Mouse (Mus musculus): ENCODE data around the gene Neurod6. TPM values are rescaled to one million over a fixed set of nuclear protein-coding genes. Genes with fewer than 3 reads are reported as not detected.

Gene Neurod6
- total and polyA plus RNA-seq, 3 experiments = not detected

DNA sequence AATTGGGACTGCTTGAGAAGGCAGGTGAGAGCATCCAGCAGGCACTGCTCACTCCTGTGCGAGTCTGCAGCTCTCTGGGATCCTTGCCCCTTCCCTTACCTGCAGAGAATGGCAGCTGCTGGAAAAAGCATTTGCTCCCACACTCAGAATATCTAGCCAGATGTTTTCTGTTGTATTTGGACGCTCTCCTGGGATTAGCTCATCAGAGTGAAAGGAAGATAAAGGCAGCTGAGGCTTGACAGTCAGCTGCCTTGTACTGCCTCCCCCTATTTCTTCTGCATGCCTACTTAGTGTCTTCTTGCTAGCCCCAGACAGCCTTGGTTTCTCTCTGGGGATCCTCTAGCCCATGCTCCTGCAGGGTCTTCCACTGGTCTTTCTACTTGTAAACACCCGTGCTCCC lies 31.1 kb downstream of the Neurod6 start:
- no peaks in the 10 kb centered on the region for H3K36me3 ChIP-seq (replicated peaks in 1 of 2; ENCODE audit: control insufficient read depth in 1 of 2, insufficient read depth in 1 of 2, low read length in 1 of 2)
- no peak overlapping the region for H3K4me2 ChIP-seq (ENCODE audit: insufficient read depth, low read depth, poor library complexity, severe bottlenecking)
- no peak for TF ChIP-seq MAZ (IDR thresholded peaks at IDR 0.05; ENCODE audit: low read depth, low read length)
- TF ChIP-seq POLR2A (IDR thresholded peaks at IDR 0.05; ENCODE audit: low read depth, low read length) = no peak
- no peak for TF ChIP-seq ETS1 (conservative IDR thresholded peaks at IDR 0.05; ENCODE audit: low read depth, low read length)
- no peak for TF ChIP-seq HCFC1 (IDR thresholded peaks at IDR 0.05; ENCODE audit: low read depth, low read length)
- no peak for TF ChIP-seq GABPA (IDR thresholded peaks at IDR 0.05; ENCODE audit: insufficient replicate concordance, low read depth, low read length)
- TF ChIP-seq ZC3H11A (IDR thresholded peaks at IDR 0.05; ENCODE audit: low read depth, low read length) = no peak
- TF ChIP-seq EP300 (IDR thresholded peaks at IDR 0.05; ENCODE audit: low read length) = no peak
- TF ChIP-seq ZNF384 (IDR thresholded peaks at IDR 0.05; ENCODE audit: low read depth, low read length) = no peak
- no peak for TF ChIP-seq USF1 (IDR thresholded peaks at IDR 0.05; ENCODE audit: low read depth, low read length)
- no peak for TF ChIP-seq TCF12 (IDR thresholded peaks at IDR 0.05; ENCODE audit: low read depth, low read length)
- no peak for TF ChIP-seq USF2 (conservative IDR thresholded peaks at IDR 0.05; ENCODE audit: low read depth, low read length)
- TF ChIP-seq MXI1 (IDR thresholded peaks at IDR 0.05; ENCODE audit: low read depth, low read length) = no peak
- TF ChIP-seq SMC3 (IDR thresholded peaks at IDR 0.05; ENCODE audit: low read depth, low read length) = no peak
- TF ChIP-seq BHLHE40 (IDR thresholded peaks at IDR 0.05; ENCODE audit: low read depth, low read length) = no peak
- no peak for TF ChIP-seq RCOR1 (conservative IDR thresholded peaks at IDR 0.05; ENCODE audit: low read depth, low read length)
- TF ChIP-seq MAFK (IDR thresholded peaks at IDR 0.05; ENCODE audit: insufficient replicate concordance, low read length) = no peak
- TF ChIP-seq MYC (IDR thresholded peaks at IDR 0.05; ENCODE audit: low read depth, low read length) = no peak
- no peaks in the 10 kb centered on the region for H3K27me3 ChIP-seq (replicated peaks)
- H3K4me1 ChIP-seq (ENCODE audit: control insufficient read depth in 1 of 2, insufficient read depth in 2 of 2) = no peaks in the 10 kb centered on the region
- H3K4me3 ChIP-seq (replicated peaks in 1 of 3; ENCODE audit: low read depth in 2 of 3, low read length in 2 of 3, poor library complexity in 1 of 3) = no peak overlapping the region
- no peaks in the 10 kb centered on the region for H3K9me3 ChIP-seq (replicated peaks; ENCODE audit: low read length)
- no peak overlapping the region for H3K9ac ChIP-seq (ENCODE audit: insufficient read depth, low read depth)
- H3K79me2 ChIP-seq (replicated peaks; ENCODE audit: control insufficient read depth, extremely low read depth, insufficient read depth, poor library complexity, severe bottlenecking) = no peaks in the 10 kb centered on the region
- dilution Hi-C loops (cut with MboI; ENCODE audit: extremely low pct_ligation_motif_present, extremely low pct_unique_long_range_greater_than_20kb, low sequenced_read_pairs) = no loop called here
- no peak for DNase-seq (ENCODE audit: extremely low read depth)
- in situ Hi-C loops (cut with MboI; ENCODE audit: low pct_ligation_motif_present, low pct_unique_long_range_greater_than_20kb, low sequenced_read_pairs) = no loop called here
- H3K27ac ChIP-seq (ENCODE audit: insufficient read depth, low read depth) = no peak overlapping the region

DNA sequence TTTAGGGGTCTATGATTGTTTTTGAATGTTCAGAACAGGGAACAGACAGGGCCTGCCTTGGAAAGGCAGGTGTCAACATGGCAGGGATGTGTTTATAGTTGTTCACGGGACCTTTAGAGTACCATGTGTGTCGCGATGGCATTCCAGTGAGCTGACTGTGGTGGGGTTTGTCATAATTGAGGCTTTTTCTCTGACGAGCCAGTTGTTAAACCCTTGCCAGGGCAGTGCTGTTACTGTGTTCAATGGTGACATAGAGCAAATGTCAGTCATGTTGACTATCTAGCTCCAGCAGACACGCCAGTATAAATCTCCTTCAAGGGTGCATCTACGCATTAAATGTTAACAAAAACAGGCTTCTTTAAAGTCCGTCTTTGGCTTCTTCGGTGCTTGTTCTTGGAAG lies 31.5 kb downstream of the Neurod6 start:
- dilution Hi-C loops (cut with MboI; ENCODE audit: extremely low pct_ligation_motif_present, extremely low pct_unique_long_range_greater_than_20kb, low sequenced_read_pairs) = no loop called here
- TF ChIP-seq CHD1 (IDR thresholded peaks at IDR 0.05; ENCODE audit: low read depth, low read length) = no peak
- no peak for TF ChIP-seq NRF1 (IDR thresholded peaks at IDR 0.05; ENCODE audit: low read depth, low read length)
- no peak for TF ChIP-seq MEF2A (IDR thresholded peaks at IDR 0.05; ENCODE audit: borderline replicate concordance, low read depth, low read length)
- no peak for TF ChIP-seq MAX (IDR thresholded peaks at IDR 0.05; ENCODE audit: low read length)
- no peak for TF ChIP-seq TBP (conservative IDR thresholded peaks at IDR 0.05; ENCODE audit: low read depth, low read length)
- TF ChIP-seq ETS1 (conservative IDR thresholded peaks at IDR 0.05; ENCODE audit: low read depth, low read length) = no peak
- TF ChIP-seq ZNF384 (IDR thresholded peaks at IDR 0.05; ENCODE audit: low read depth, low read length) = no peak
- TF ChIP-seq NELFE (IDR thresholded peaks at IDR 0.05; ENCODE audit: low read depth, low read length) = no peak
- TF ChIP-seq ZKSCAN1 (IDR thresholded peaks at IDR 0.05; ENCODE audit: borderline replicate concordance, low read depth, low read length) = no peak
- no peak for TF ChIP-seq KAT2A (IDR thresholded peaks at IDR 0.05; ENCODE audit: insufficient replicate concordance, low read length)
- TF ChIP-seq BHLHE40 (IDR thresholded peaks at IDR 0.05; ENCODE audit: low read depth, low read length) = no peak
- no peak for TF ChIP-seq ZC3H11A (IDR thresholded peaks at IDR 0.05; ENCODE audit: low read depth, low read length)
- no peak for TF ChIP-seq GABPA (IDR thresholded peaks at IDR 0.05; ENCODE audit: insufficient replicate concordance, low read depth, low read length)
- TF ChIP-seq E2F4 (IDR thresholded peaks at IDR 0.05; ENCODE audit: insufficient replicate concordance, low read depth, low read length) = no peak
- TF ChIP-seq UBTF (IDR thresholded peaks at IDR 0.05; ENCODE audit: low read depth, low read length) = no peak
- no peaks in the 10 kb centered on the region for H3K27me3 ChIP-seq (replicated peaks)
- H3K36me3 ChIP-seq (replicated peaks in 1 of 2; ENCODE audit: control insufficient read depth in 1 of 2, insufficient read depth in 1 of 2, low read length in 1 of 2) = no peaks in the 10 kb centered on the region
- no peak overlapping the region for H3K4me2 ChIP-seq (ENCODE audit: insufficient read depth, low read depth, poor library complexity, severe bottlenecking)
- H3K4me3 ChIP-seq (replicated peaks in 1 of 3; ENCODE audit: low read depth in 2 of 3, low read length in 2 of 3, poor library complexity in 1 of 3) = no peak overlapping the region
- H3K4me1 ChIP-seq (ENCODE audit: control insufficient read depth in 1 of 2, insufficient read depth in 2 of 2) = no peaks in the 10 kb centered on the region
- no peak overlapping the region for H3K27ac ChIP-seq (ENCODE audit: insufficient read depth, low read depth)
- DNase-seq (ENCODE audit: extremely low read depth) = no peak
- H3K9ac ChIP-seq (ENCODE audit: insufficient read depth, low read depth) = no peak overlapping the region
- no peaks in the 10 kb centered on the region for H3K79me2 ChIP-seq (replicated peaks; ENCODE audit: control insufficient read depth, extremely low read depth, insufficient read depth, poor library complexity, severe bottlenecking)
- in situ Hi-C loops (cut with MboI; ENCODE audit: low pct_ligation_motif_present, low pct_unique_long_range_greater_than_20kb, low sequenced_read_pairs) = no loop called here
- H3K9me3 ChIP-seq (replicated peaks; ENCODE audit: low read length) = no peaks in the 10 kb centered on the region
